Mouse (Mus musculus): ENCODE measurements around the gene Psg18.
"Not testable (repeated sequence)": the region's sequence is repeated elsewhere in the genome, so short reads cannot be mapped to it uniquely, and the experiment has no call there.

The Psg18 gene

DNA sequence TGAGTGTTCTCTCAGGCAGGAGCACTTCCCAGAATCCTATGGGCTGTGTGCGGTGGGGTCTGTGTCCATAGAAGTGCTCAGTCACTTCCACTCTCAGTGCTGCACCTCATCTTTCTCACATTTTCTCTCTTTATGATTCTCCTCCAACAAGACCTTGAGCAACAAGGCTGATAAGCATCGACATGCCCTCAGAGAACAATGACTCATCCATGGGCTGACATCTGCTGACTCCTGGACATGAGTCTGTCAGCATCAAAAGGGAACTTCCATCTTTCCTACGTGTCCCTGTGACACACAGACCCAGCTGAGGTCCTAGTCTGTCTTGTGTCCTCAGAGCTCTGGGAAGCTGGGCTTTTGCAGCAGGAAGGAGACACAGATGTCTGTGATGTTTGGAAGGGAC is at the start of gene Psg18:
TSS of gene Psg18 (minus strand) at position 101 of the 400 bp plus-strand sequence.
- not testable (repeated sequence) for DNase-seq (ENCODE audit: low spot score in 2 of 2)

DNA sequence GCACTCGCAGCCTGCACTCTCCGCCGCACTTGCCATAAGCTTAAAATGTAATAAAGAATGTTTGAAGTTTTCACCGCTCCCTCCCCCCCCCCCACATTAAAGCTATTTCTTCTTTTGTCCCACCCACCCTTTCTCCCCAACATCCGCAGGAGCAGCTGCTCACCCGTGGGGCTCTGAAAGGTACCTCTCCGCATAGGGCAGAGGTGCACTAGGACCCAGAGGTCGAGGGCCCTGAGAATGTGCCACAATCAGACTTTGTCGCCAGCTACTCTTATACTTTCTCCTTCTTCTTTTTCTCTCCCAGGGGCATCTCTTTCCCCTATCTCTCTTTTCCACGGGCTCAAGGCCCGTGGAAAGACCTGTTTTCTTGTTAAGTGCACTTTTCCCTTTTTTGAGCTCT is 48.6 kb upstream of the Psg18 start:
- no peak for DNase-seq (ENCODE audit: low spot score in 2 of 2)

DNA sequence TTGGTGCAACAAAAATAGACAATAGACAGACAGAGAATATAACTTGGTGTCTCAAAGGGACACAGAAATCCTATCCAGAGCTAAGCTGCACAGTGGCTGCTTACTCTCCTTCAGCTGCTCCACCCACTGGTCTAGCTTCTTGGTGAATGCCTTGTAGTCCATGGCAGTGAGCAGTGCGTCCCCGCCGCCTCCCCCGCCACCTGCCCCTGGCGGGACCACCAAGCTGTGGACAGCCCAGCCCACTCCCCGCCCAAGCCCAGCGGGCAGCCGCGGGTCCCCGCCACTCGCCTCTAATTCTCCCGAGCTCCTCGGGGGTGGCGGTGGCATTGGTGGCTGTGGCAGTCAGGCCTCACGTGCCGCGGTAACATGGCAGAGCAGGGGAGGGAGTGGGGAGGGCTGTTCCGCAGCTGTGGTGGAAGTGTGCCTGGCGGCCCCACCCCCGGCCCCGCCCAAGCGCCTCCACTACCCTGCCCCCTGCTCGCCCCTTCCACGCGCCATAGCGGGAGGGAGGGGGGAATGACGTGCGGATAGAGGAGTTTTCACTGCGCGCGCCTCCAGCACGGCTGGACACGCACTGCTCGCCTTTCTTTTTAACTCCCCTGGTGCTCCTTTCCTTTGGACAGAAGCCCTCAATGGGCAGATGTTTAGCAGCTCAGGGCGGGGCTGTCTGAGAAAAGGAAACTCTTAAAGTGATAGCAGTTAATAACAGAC is 47.9 kb upstream of the Psg18 start:
- no peak for DNase-seq (ENCODE audit: low spot score in 2 of 2)

- not testable (repeated sequence) for DNase-seq (ENCODE audit: low spot score in 2 of 2)
Measured at GRCm38 (mm10) chr7:18391483-18391882, 36.7 kb upstream of the Psg18 start.

- no peak for DNase-seq (ENCODE audit: low spot score in 2 of 2)
Measured at GRCm38 (mm10) chr7:18378295-18378694, 23.5 kb upstream of the Psg18 start.

DNA sequence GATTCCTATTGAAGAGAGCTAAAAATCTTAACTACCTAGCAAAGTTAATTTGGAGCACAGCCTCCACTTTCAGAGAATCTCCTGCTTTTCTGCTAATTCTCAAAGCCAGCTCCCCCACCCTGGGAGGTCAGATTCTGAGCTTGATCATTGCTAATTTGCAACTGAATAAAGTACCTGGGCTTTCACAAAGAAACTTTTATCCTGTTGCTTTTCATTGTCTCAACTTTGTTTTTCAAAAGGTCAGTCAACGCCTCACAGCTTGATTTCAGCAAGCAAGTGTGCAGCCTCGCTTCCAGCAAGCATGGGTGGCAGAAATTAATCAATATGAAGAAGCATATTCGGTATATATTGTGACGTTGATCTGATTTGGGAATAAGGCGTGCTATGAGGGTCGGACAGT is 19.4 kb downstream of the Psg18 start:
- DNase-seq (ENCODE audit: low spot score in 2 of 2) = not testable (repeated sequence)

Data from spleen, postnatal 36 days (tissue).